Mouse (Mus musculus) heart, postnatal 0 days (tissue): ENCODE data around the gene Klri2. TPM values are rescaled to one million over a fixed set of nuclear protein-coding genes. Genes with fewer than 3 reads are reported as not detected.
"Not testable (repeated sequence)": the region's sequence is repeated elsewhere in the genome, so short reads cannot be mapped to it uniquely, and the experiment has no call there.

Experiments
- ATAC-seq: fragments of 200-750 bp; cut with Nextera tagmentation; 2 replicates; pipeline ENCODE4 v1.8.0; 2017; ENCODE audit warnings: low read depth, moderate number of reproducible peaks, moderate library complexity; ENCODE audit not compliant: insufficient read depth
- DNase-seq: peaks from one replicate; pipeline ENCODE4 v3.0.0-alpha.2; 2016; ENCODE audit warnings: low spot score
- H3K27ac ChIP-seq: fragments of 300-500 bp; sonication (generic); 2 replicates; pipeline ENCODE4 v1.5.1; 2014; ENCODE audit warnings: low read depth, mild to moderate bottlenecking
- H3K27me3 ChIP-seq: fragments of 300-500 bp; sonication (generic); 2 replicates; pipeline ENCODE4 v1.6.1; 2014; ENCODE audit warnings: low read length, mixed read lengths; ENCODE audit not compliant: control insufficient read depth, insufficient read depth
- H3K36me3 ChIP-seq: fragments of 300-500 bp; sonication (generic); replicated peaks from 2 replicates; pipeline ENCODE4 v1.6.1; 2014; ENCODE audit warnings: low read length, mixed read lengths; ENCODE audit not compliant: control insufficient read depth, insufficient read depth
- H3K4me1 ChIP-seq: fragments of 300-500 bp; sonication (generic); 2 replicates; pipeline ENCODE4 v1.6.1; 2014; ENCODE audit warnings: antibody characterized with exemption; ENCODE audit not compliant: control insufficient read depth, insufficient read depth
- H3K4me2 ChIP-seq: fragments of 300-500 bp; sonication (generic); 2 replicates; pipeline ENCODE4 v1.6.1; 2014; ENCODE audit warnings: low read depth, mild to moderate bottlenecking, low read length, moderate library complexity
- H3K4me3 ChIP-seq: fragments of 300-500 bp; sonication (generic); 2 replicates; pipeline ENCODE4 v1.5.1; 2014; ENCODE audit warnings: low read depth, low read length
- H3K9ac ChIP-seq: fragments of 300-500 bp; sonication (generic); replicated peaks from 2 replicates; pipeline ENCODE4 v1.6.1; 2014; ENCODE audit warnings: low read depth, low read length, mixed read lengths
- H3K9me3 ChIP-seq: fragments of 300-500 bp; sonication (generic); replicated peaks from 2 replicates; pipeline ENCODE4 v1.6.1; 2016; ENCODE audit warnings: low read length; ENCODE audit not compliant: control insufficient read depth
- CTCF ChIP-seq: IDR thresholded peaks from 2 replicates; pipeline ENCODE4 v1.5.1; 2016; ENCODE audit warnings: antibody characterized with exemption, control low read depth, low read depth
- EP300 ChIP-seq: IDR thresholded peaks from 2 replicates; pipeline ENCODE4 v1.6.1; 2016; ENCODE audit warnings: antibody characterized with exemption, low read depth
- WGBS: fragments of 180-500 bp; shearing (Covaris S2); extraction: QIAGEN DNeasy Blood & Tissue Kit; methylation state at CpG from one replicate; pipeline ENCODE4 v1.1.7; 2014; 5-methylcytosine and 5-hydroxymethylcytosine counted together
- polyA plus RNA-seq: library from polyadenylated mRNA; unstranded; fragments of >200 nt; fragmentation: Nextera tagmentation; extraction: Ambion mirVana; gene quantifications from 2 replicates; pipeline ENCODE4 v1.2.1, GENCODE M21; 2015
- total RNA-seq: library from RNA; depleted of rRNA; stranded (reverse); fragments of >200 nt; gene quantifications from 2 replicates; pipeline ENCODE4 v1.2.3, GENCODE M21; 2014; ENCODE audit warnings: low replicate concordance; rRNA removed

The Klri2 gene
- total RNA-seq (not detected in 2 replicates), polyA plus RNA-seq (not detected in 2 replicates)

GRCm38 (mm10) chr6:129740069-129740721 is at the start of gene Klri2:
Klri2 (minus strand) TSS chr6:129740484.
- Histone ChIP-seq H3K27me3 (no peaks in the 10 kb centered on the region), H3K27ac (no peak within 1 kb of the TSS), H3K9ac (no peak within 1 kb of the TSS), H3K9me3 (no peaks in the 10 kb centered on the region), H3K36me3 (no peaks in the 10 kb centered on the region), H3K4me3 (no peak within 1 kb of the TSS), H3K4me1 (no peaks in the 10 kb centered on the region), H3K4me2 (no peak within 1 kb of the TSS)
- TF ChIP-seq CTCF (no peak), EP300 (no peak)
- ATAC-seq (no peak), DNase-seq (no peak)
- 46% methylated on average over 2 of the region's 2 CpGs for WGBS

GRCm38 (mm10) chr6:129784170-129784569 is 43.9 kb upstream of the Klri2 start, which contains the start of gene Gm156:
Gm156 (minus strand) TSS chr6:129784270.
- not testable (repeated sequence) for H3K4me3 ChIP-seq, H3K4me1 ChIP-seq, H3K36me3 ChIP-seq, H3K9ac ChIP-seq, H3K9me3 ChIP-seq, DNase-seq, H3K27me3 ChIP-seq, H3K4me2 ChIP-seq, ATAC-seq, H3K27ac ChIP-seq
- 62% methylated on average over 3 of the region's 3 CpGs for WGBS

- no peaks in the 10 kb centered on the region for H3K9me3 ChIP-seq
- H3K4me2 ChIP-seq, result no peak overlapping the region
- no peak overlapping the region for H3K9ac ChIP-seq
- H3K27me3 ChIP-seq, result no peaks in the 10 kb centered on the region
- no peaks in the 10 kb centered on the region for H3K36me3 ChIP-seq
- H3K4me1 ChIP-seq, result no peaks in the 10 kb centered on the region
- H3K4me3 ChIP-seq, result no peak overlapping the region
- H3K27ac ChIP-seq, result no peak overlapping the region
- DNase-seq (no peak), ATAC-seq (no peak)
- TF ChIP-seq CTCF (no peak), EP300 (no peak)
- 66% methylated on average over 3 of the region's 3 CpGs for WGBS
Measured at GRCm38 (mm10) chr6:129747654-129748032, 7.4 kb upstream of the Klri2 start.

GRCm38 (mm10) chr6:129747016-129747653 is 6.9 kb upstream of the Klri2 start:
- Histone ChIP-seq H3K4me3 (no peak overlapping the region), H3K9me3 (no peaks in the 10 kb centered on the region), H3K4me1 (no peaks in the 10 kb centered on the region), H3K9ac (no peak overlapping the region), H3K4me2 (no peak overlapping the region), H3K27me3 (no peaks in the 10 kb centered on the region), H3K27ac (no peak overlapping the region), H3K36me3 (no peaks in the 10 kb centered on the region)
- ATAC-seq (no peak), DNase-seq (no peak)
- 66% methylated on average over 4 of the region's 4 CpGs for WGBS
- TF ChIP-seq EP300 (no peak), CTCF (no peak)

- 48% methylated on average over 3 of the region's 3 CpGs for WGBS
Measured at GRCm38 (mm10) chr6:129746151-129746550, 5.9 kb upstream of the Klri2 start.

More at GRCm38 (mm10) chr6:129746151-129746550, 5.9 kb upstream of the Klri2 start:
- no peak for TF ChIP-seq EP300
- TF ChIP-seq CTCF, result no peak
- H3K4me3 ChIP-seq, result no peak overlapping the region
- no peak overlapping the region for H3K9ac ChIP-seq
- H3K4me1 ChIP-seq, result no peaks in the 10 kb centered on the region
- no peaks in the 10 kb centered on the region for H3K36me3 ChIP-seq
- ATAC-seq (no peak), DNase-seq (no peak)
- no peak overlapping the region for H3K27ac ChIP-seq
- no peak overlapping the region for H3K4me2 ChIP-seq
- no peaks in the 10 kb centered on the region for H3K9me3 ChIP-seq
- no peaks in the 10 kb centered on the region for H3K27me3 ChIP-seq
